In the genomic region with DNA sequence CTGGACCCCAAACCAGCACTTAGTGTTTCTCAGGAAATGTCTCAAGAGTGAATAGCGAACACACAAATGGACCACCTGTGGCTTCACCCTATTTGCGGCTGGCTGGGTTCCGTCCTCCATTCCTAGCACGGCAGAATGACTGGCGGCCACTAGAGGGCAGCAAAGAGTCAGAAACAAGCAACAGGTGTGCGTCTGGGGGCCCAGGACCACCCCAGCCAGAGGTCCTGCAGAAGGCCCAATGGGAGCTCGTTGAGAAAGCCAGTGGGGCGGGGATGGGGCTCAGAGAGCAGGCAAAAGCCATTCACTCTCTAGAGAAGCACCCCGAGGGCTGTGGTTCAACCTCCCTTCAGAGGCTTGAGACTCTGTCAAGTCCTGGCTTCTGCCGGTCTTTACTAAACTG, we compare ENCODE assay signal across 8 mouse cellular contexts.
A peak's percentile ranks its signal among the peaks of the same experiment; 100 is the strongest.
DNase-seq lines count a peak whose midpoint lies in the region; ATAC-seq and TF ChIP-seq lines count a peak whose summit lies in the region.

No protein-coding gene starts in this region.

- no peak overlapping the region for H3K9ac ChIP-seq in forebrain, postnatal 0 days
- no peak overlapping the region for H3K9ac ChIP-seq in midbrain, embryonic 15.5 days

- no peak overlapping the region for H3K4me2 ChIP-seq in forebrain, postnatal 0 days (ENCODE audit: low read depth)
- no peak overlapping the region for H3K4me2 ChIP-seq in midbrain, embryonic 15.5 days

- no peaks in the 10 kb centered on the region for H3K9me3 ChIP-seq in forebrain, postnatal 0 days (ENCODE audit: low read length)
- no peaks in the 10 kb centered on the region for H3K9me3 ChIP-seq in midbrain, embryonic 15.5 days

- H3K27ac ChIP-seq in forebrain, postnatal 0 days (ENCODE audit: low read depth, low read length) = no peak overlapping the region
- no peak overlapping the region for H3K27ac ChIP-seq in midbrain, embryonic 15.5 days

- intact Hi-C loops in left cerebral cortex, postnatal 14 days (cut with DNase I) = loop anchor here (5.0 to 10.0 kb wide), 2 partner anchors 237 to 350 kb away; no protein-coding TSS in a partner anchor

- WGBS in forebrain, postnatal 0 days = 2% methylated on average over 10 of the region's 10 CpGs
- 7% methylated on average over 10 of the region's 10 CpGs for WGBS in midbrain, embryonic 15.5 days

- peak; percentile 95 for TF ChIP-seq CTCF in forebrain, postnatal 0 days (IDR thresholded peaks at IDR 0.05; ENCODE audit: low read depth)

- ATAC-seq in cerebellum, adult (ENCODE audit: insufficient number of reproducible peaks, low FRiP score, low TSS enrichment) = no peak
- peak; percentile 66 for ATAC-seq in forebrain, postnatal 0 days
- ATAC-seq in midbrain, embryonic 15.5 days (replicated peaks) = 0 out of 2 replicates have a peak, but pooled peaks have one; percentile 48

- H3K4me1 ChIP-seq in forebrain, postnatal 0 days (ENCODE audit: insufficient read depth) = no peaks in the 10 kb centered on the region
- no peaks in the 10 kb centered on the region for H3K4me1 ChIP-seq in midbrain, embryonic 15.5 days

- H3K36me3 ChIP-seq in forebrain, postnatal 0 days (ENCODE audit: insufficient read depth) = no peaks in the 10 kb centered on the region
- no peaks in the 10 kb centered on the region for H3K36me3 ChIP-seq in midbrain, embryonic 15.5 days (replicated peaks)

- H3K27me3 ChIP-seq in forebrain, postnatal 0 days (ENCODE audit: insufficient read depth, low read length) = peaks cover 7% of the 10 kb centered on the region; the same call in 1 of the 2 replicates
- peaks cover 34% of the 10 kb centered on the region for H3K27me3 ChIP-seq in midbrain, embryonic 15.5 days (replicated peaks)

- DNase-seq in cerebellum, adult 11 months = peak; percentile 67
- DNase-seq in c-Kit-positive CD71-positive TER-119-negative erythroid progenitor cells, embryonic 14.5 days (ENCODE audit: low read depth) = peak; percentile 13
- DNase-seq in forebrain, postnatal 0 days = peak; percentile 82
- peak; percentile 28 for DNase-seq in hindlimb bud, embryonic 11.5 days (ENCODE audit: extremely low spot score, low read depth, low spot score)
- peak; percentile 79 to 82 for DNase-seq in left cerebral cortex, postnatal 14 days (ENCODE audit: low spot score in 2 of 2)
- peak; percentile 25 to 67 for DNase-seq in spleen, postnatal 14 days (ENCODE audit: low spot score in 2 of 2)

- H3K4me3 ChIP-seq in forebrain, postnatal 0 days (ENCODE audit: low read depth, low read length) = no peak overlapping the region
- H3K4me3 ChIP-seq in midbrain, embryonic 15.5 days = no peak overlapping the region

Comparison
In these comparisons a context has a peak if more than half of its experiments do, and no peak if none do; other contexts are left out.
1. DNase-seq: peak in every context shown above with its lines; median percentile 82 in forebrain, postnatal 0 days; 80 in left cerebral cortex, postnatal 14 days; 67 in cerebellum, adult 11 months; 46 in spleen, postnatal 14 days; 28 in hindlimb bud, embryonic 11.5 days; 13 in c-Kit-positive CD71-positive TER-119-negative erythroid progenitor cells, embryonic 14.5 days.